Mouse (Mus musculus) limb, embryonic 11.5 days (tissue): Measurements from ENCODE around the gene Bcl9. TPM values are rescaled to one million over a fixed set of nuclear protein-coding genes. Genes with fewer than 3 reads are reported as not detected.

Experiments used
- ATAC-seq: fragments of 200-750 bp; cut with Nextera tagmentation; 2 replicates; pipeline ENCODE4 v1.8.0; 2017; ENCODE audit warnings: low read depth; ENCODE audit not compliant: insufficient number of reproducible peaks, low FRiP score, low TSS enrichment
- DNase-seq: peaks from one replicate; pipeline ENCODE4 v3.0.0-alpha.2; 2015; ENCODE audit warnings: low spot score
- H3K27ac ChIP-seq: fragments of 300-500 bp; sonication (generic); replicated peaks from 2 replicates; pipeline ENCODE4 v1.5.1; 2014; ENCODE audit warnings: low read depth, mild to moderate bottlenecking, low read length
- H3K27me3 ChIP-seq: fragments of 300-500 bp; sonication (generic); 2 replicates; pipeline ENCODE4 v1.6.1; 2014; ENCODE audit warnings: mild to moderate bottlenecking, low read length, mixed read lengths; ENCODE audit not compliant: control insufficient read depth, insufficient read depth
- H3K36me3 ChIP-seq: fragments of 300-500 bp; sonication (generic); 2 replicates; pipeline ENCODE4 v1.6.1; 2014; ENCODE audit warnings: mild to moderate bottlenecking, low read length, moderate library complexity, mixed read lengths; ENCODE audit not compliant: control insufficient read depth, insufficient read depth
- H3K4me1 ChIP-seq: fragments of 300-500 bp; sonication (generic); 2 replicates; pipeline ENCODE4 v1.6.1; 2014; ENCODE audit warnings: low read length, mixed read lengths; ENCODE audit not compliant: control insufficient read depth, insufficient read depth
- H3K4me2 ChIP-seq: fragments of 300-500 bp; sonication (generic); 2 replicates; pipeline ENCODE4 v1.6.1; 2014; ENCODE audit warnings: low read depth, mild to moderate bottlenecking, moderate library complexity; ENCODE audit not compliant: severe bottlenecking
- H3K4me3 ChIP-seq: fragments of 300-500 bp; sonication (generic); 2 replicates; pipeline ENCODE4 v1.5.1; 2014; ENCODE audit warnings: low read depth, low read length
- H3K9ac ChIP-seq: fragments of 300-500 bp; sonication (generic); 2 replicates; pipeline ENCODE4 v1.6.1; 2014; ENCODE audit warnings: mild to moderate bottlenecking, low read length
- H3K9me3 ChIP-seq: fragments of 300-500 bp; sonication (generic); 2 replicates; pipeline ENCODE4 v1.6.1; 2016; ENCODE audit warnings: low read length; ENCODE audit not compliant: control insufficient read depth
- WGBS: fragments of 180-500 bp; shearing (Covaris S2); extraction: QIAGEN DNeasy Blood & Tissue Kit; methylation state at CpG from one replicate; pipeline ENCODE4 v1.1.7; 2014; 5-methylcytosine and 5-hydroxymethylcytosine counted together
- polyA plus RNA-seq: library from polyadenylated mRNA; unstranded; fragments of >200 nt; fragmentation: Nextera tagmentation; extraction: Ambion mirVana; gene quantifications from 2 replicates; pipeline ENCODE4 v1.2.1, GENCODE M21; 2014

Gene Bcl9
- polyA plus RNA-seq, 1 experiment from 2014 or later = 76.8 TPM

DNA sequence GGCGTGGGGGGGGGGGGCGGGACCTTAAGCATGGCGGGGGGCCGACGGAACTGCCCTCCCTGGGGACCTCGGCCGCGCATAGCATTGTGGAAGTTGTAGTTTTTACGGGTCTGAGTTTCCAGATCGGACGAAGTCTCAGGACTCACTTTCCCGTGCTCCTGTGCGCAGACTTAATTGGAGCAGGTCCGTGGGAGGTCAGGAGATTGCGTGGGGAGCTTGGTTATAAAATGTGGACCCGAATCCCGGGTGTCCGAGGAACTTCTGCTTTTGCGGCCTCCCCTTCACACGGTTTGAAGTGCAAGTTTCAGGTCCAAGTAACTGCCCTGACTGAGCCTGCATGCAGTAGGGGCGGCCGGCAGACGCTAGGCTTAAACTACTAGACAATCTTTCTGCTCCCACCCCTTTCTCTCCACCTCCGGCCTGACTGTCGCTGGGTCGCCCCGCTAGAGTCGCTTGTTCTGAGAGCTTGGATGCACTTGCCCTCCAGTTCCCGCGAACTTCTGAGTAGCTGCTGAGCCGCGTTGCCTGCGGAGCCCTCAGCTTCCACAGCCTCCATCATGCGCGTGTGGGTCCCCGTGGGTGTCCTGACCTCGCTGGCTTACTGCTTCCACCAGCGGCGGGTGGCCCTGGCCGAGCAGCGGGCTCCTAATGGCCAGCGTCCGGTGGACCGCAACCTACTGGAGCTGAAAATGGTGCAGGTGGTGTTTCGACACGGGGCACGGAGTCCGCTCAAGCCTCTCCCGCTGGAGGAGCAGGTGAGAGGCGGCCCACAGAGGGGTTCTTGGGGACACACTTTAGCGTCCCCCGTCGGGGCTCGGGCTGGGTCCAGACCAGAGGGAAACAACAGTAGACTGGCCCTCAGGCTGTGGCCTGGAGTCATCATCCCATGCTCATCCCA lies 138.9 kb downstream of the Bcl9 start, which contains the start of gene Acp6:
Acp6 (plus strand) TSS at position 167 of the 898 bp plus-strand sequence.
- under 1% methylated on average over 54 of the region's 54 CpGs for WGBS
- Histone ChIP-seq H3K4me3 (peak within 1 kb of the TSS; percentile 80), H3K27ac (peak within 1 kb of the TSS; percentile 47; the same call in 1 of the 2 replicates), H3K9ac (peak within 1 kb of the TSS; percentile 78), H3K4me1 (0 out of 2 replicates have a peak, but pooled peaks cover 5% of the 10 kb centered on the region), H3K27me3 (no peaks in the 10 kb centered on the region), H3K36me3 (no peaks in the 10 kb centered on the region), H3K4me2 (peak within 1 kb of the TSS; percentile 89), H3K9me3 (no peaks in the 10 kb centered on the region)
- DNase-seq (peak; percentile 93), ATAC-seq (peak; percentile 93)

DNA sequence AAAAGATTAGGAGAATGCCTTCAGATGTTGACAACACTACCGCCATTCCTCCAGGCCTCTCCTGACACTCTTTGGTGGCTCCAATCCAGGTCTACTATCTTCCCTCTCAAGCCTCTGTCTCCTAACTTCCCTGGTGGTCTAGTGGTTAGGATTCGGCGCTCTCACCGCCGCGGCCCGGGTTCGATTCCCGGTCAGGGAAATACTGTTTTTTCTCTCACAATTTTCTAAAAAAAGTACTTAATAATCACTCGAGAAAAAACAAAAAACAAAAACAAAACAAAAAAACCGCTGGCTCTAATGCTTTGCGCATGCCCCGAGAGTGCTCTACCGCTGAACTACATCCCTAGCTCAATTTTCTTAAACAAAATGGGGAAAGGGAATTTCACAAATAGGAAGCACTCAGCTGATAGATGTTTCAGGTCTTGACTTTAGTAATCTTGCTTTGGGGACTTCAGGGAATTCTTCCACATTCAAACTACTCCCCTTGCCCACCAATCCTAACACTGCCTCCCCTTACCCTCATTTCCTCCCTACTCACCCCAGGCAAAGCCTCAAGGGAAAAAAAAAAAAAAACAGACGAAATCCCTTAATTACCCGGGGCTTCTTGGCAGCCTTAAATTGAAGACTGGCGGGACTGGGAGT lies 139.6 kb downstream of the Bcl9 start:
- Histone ChIP-seq H3K27me3 (no peaks in the 10 kb centered on the region), H3K4me1 (0 out of 2 replicates have a peak, but pooled peaks cover 5% of the 10 kb centered on the region), H3K9me3 (no peaks in the 10 kb centered on the region), H3K9ac (peak overlapping the region; percentile 78; the same call in 1 of the 2 replicates), H3K4me3 (peak overlapping the region; percentile 80), H3K27ac (no peak overlapping the region), H3K36me3 (no peaks in the 10 kb centered on the region), H3K4me2 (peak overlapping the region; percentile 89)
- WGBS = under 1% methylated on average over 17 of the region's 17 CpGs
- ATAC-seq = peak; percentile 40
- peak; percentile 88 for DNase-seq

DNA sequence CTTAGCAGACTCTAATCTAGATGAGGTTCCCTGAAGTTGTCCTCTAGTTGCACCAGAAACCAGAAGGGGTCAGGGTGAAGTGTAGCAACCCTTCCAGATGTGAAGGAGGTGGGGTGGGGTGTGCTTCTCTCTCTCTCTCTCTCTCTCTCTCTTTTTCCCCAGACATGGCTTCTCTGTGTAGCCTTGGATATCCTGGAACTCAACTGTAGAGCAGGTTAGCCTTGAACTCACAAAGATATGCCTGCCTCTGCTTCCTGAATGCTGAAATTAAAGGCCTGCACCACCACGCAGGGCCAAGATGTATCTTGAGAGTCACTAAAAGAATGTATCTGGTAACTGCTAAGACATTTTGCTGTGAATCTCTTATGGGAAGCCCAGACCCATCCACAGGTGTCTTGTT lies 140.4 kb downstream of the Bcl9 start:
- Histone ChIP-seq H3K4me3 (no peak overlapping the region), H3K4me2 (no peak overlapping the region), H3K4me1 (0 out of 2 replicates have a peak, but pooled peaks cover 5% of the 10 kb centered on the region), H3K9ac (no peak overlapping the region), H3K27me3 (no peaks in the 10 kb centered on the region), H3K9me3 (no peaks in the 10 kb centered on the region), H3K27ac (no peak overlapping the region), H3K36me3 (no peaks in the 10 kb centered on the region)
- ATAC-seq (no peak), DNase-seq (no peak)
- WGBS = 86% methylated on average over 1 of the region's 1 CpGs

DNA sequence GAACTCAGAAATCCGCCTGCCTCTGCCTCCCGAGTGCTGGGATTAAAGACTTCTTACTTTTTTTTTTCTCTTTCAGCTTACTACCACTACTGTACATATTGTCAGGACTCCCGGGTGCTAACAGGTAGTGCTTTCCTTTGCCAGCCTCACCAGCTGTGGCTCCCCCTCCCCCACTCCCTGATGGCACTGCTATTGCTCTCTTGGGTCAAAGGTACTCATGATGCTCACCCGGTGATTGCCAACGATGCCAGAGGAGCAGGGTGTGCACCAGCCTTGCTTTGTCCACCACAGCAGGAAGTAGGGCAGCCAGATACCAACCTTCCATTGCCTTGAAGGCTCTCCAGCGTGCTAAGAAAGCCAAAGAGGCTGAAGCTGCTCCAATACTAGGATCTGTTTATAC lies 141.3 kb downstream of the Bcl9 start:
- 87% methylated on average over 6 of the region's 6 CpGs for WGBS
- Histone ChIP-seq H3K9me3 (no peaks in the 10 kb centered on the region), H3K4me3 (no peak overlapping the region), H3K36me3 (no peaks in the 10 kb centered on the region), H3K27me3 (no peaks in the 10 kb centered on the region), H3K9ac (no peak overlapping the region), H3K4me2 (no peak overlapping the region), H3K27ac (no peak overlapping the region), H3K4me1 (0 out of 2 replicates have a peak, but pooled peaks cover 5% of the 10 kb centered on the region)
- ATAC-seq (no peak), DNase-seq (no peak)

Other genes starting within 250 kb of the Bcl9 start
- 33.5 and 36.6 TPM in 2 replicates for gene Acp6, start 139.1 kb downstream of the Bcl9 start, polyA plus RNA-seq
- not detected in 2 replicates for gene Olfr1402, start 124.1 kb upstream of the Bcl9 start, polyA plus RNA-seq